Mouse (Mus musculus) forelimb bud, embryonic 11.5 days (tissue): Measurements from ENCODE around the gene Ckb.
A peak's percentile ranks its signal among the peaks of the same experiment; 100 is the strongest.

Experiments
- DNase-seq: peaks from one replicate; pipeline ENCODE4 v3.0.0-alpha.2; 2012; ENCODE audit warnings: low read depth, low spot score

Gene Ckb

GRCm38 (mm10) chr12:111692899-111693298, 20.8 kb upstream of the Ckb start:
- DNase-seq, result no peak

DNA sequence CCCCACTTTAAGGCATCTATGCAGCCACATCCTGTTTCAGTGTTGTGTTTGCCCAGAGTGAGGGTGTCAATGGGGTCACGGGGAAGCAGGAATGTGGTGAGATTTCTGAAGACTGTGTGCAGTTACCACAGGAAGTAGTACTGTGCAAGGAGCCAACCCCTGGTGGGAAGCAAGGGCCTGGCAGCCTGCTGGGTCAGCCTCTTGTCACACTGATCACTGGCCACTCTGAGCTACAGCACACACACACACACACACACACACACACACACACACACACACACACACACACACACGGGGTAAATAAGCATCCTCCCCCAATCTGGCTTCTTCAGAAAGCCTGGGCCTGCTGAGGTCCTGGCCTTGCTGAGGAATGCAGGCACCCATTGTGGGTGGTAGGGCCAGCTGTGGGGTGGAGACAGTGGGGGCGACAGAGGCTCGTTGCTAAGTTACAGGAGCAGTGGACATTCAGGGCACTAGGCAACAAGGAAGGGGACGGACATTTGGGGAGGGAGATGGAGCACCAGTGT, 19.3 kb upstream of the Ckb start:
- DNase-seq, result no peak

DNA sequence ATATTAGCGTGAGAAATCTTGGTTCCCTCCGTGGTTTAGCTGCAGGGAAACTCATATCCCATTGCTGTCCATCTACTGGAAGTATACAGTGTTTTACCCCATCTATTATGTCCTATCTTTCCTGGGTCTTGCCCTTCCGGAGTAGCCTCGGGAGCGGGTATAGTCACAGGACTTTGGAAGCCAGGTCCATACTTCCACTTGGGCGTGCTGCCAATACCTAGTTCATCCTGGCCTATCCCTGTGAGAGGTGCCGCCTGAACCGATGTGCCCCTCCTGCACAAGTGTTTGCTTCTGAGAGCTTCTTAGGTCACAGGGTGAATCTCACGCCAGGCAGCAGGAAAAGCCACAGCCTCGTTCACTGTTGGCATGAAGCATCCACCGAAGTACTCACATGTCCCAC, 17.3 kb upstream of the Ckb start:
- DNase-seq, result no peak

DNA sequence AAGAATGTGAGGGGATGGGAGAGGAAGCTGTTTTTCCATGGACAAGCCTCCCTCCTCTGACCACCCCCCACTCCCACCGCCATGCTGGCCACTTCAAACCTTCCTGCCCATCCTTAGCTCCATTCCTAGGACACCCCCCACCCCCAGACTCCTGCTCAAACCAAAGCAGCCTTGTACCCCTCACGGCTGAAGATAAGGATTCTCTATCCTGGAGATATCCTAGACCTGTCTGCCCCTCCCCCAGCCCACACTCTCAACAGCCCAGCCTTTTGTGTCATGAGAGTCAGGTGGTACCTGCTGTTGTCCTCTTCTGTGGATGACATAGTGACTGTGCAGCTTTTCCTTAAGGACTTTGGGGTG, 15.9 kb upstream of the Ckb start:
- DNase-seq, result no peak

GRCm38 (mm10) chr12:111687350-111688068, 15.4 kb upstream of the Ckb start:
- no peak for DNase-seq

- DNase-seq, result no peak
Observed at GRCm38 (mm10) chr12:111686390-111686789, 14.3 kb upstream of the Ckb start.

GRCm38 (mm10) chr12:111682806-111683205, 10.7 kb upstream of the Ckb start:
- no peak for DNase-seq

- no peak for DNase-seq
Observed at GRCm38 (mm10) chr12:111682003-111682402, 9.9 kb upstream of the Ckb start.

- DNase-seq, result no peak
Observed at GRCm38 (mm10) chr12:111681305-111681704, 9.2 kb upstream of the Ckb start.

GRCm38 (mm10) chr12:111680661-111681060, 8.5 kb upstream of the Ckb start:
- DNase-seq, result no peak

GRCm38 (mm10) chr12:111678997-111679396, 6.9 kb upstream of the Ckb start:
- DNase-seq, result no peak

DNA sequence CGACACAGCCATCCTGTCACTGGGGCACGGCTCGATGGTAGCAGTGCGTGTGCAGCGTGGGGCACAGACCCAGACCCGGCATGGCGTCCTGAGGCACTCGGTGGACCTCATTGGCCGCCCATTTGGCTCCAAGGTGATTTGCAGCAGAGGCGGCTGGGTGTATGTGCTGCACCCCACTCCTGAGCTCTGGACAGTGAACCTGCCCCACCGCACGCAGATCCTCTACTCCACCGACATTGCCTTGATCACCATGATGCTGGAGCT, 6.5 kb upstream of the Ckb start:
- no peak for DNase-seq

DNA sequence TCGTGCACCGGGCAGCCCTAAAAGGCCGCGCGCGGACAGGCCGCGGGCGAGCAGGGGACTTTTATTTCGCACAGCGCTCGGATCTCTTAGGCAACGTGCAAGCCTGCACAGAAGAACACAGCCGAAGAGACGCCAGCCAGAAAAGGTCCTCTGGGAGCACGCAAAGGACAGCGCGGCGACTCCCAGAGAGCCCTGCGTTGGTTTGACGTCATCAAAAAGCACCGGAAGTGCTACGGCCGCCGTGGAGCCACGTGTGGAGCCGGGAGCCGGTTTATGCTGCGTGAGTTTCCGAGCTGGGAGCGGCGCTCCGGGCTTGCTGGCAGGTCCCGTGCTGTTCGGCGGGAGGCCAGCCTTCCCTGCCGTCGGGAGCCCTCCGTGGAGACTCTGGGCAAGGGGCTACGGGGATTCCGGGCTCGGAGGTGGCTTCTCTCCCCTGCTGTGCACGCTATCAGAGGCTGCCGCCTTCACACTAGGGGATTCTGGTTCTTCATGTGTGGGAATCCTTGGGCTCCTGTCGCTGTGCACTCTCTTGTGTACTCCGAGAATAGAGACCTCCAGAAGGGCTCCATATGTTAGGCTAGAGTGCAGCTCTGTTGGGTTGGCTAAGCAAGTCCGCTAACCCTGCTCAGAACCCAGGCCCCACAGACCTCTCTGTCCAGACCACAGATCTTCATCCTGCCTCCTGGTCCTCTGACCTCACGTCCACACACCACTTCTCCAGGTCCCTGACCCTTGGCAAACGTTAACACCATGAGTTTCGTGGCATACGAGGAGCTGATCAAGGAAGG, 5.9 kb upstream of the Ckb start, which contains the start of gene Trmt61a:
Gene Trmt61a (plus strand): TSS at position 224 of the 788 bp plus-strand sequence.
- peak; percentile 94 for DNase-seq

DNA sequence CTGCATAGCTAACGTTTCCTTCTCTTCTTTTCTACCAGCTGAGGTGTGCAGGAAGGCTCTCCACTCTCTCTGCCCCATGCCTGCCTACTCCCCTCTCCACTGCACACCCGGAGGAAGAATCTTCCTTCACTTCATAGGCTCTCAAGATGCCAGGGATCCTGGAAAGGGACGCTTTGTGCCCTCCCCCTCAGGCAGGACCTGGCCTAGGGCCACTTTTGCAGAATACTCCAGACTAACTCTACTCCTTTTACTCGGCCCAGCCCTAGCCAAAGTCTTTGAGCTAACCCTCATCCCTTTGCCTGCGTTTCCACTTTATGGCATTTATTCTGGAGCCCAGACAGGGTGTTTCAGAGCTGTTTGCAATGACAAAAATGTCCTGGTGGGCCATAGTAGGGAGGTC, 5.3 kb upstream of the Ckb start:
- no peak for DNase-seq

- DNase-seq, result no peak
Observed at GRCm38 (mm10) chr12:111675797-111676580, 3.9 kb upstream of the Ckb start.

- DNase-seq, result no peak
Observed at GRCm38 (mm10) chr12:111674850-111675486, 2.8 kb upstream of the Ckb start.

- DNase-seq, result no peak
Observed at GRCm38 (mm10) chr12:111672581-111672980, 443 bp upstream of the Ckb start.

DNA sequence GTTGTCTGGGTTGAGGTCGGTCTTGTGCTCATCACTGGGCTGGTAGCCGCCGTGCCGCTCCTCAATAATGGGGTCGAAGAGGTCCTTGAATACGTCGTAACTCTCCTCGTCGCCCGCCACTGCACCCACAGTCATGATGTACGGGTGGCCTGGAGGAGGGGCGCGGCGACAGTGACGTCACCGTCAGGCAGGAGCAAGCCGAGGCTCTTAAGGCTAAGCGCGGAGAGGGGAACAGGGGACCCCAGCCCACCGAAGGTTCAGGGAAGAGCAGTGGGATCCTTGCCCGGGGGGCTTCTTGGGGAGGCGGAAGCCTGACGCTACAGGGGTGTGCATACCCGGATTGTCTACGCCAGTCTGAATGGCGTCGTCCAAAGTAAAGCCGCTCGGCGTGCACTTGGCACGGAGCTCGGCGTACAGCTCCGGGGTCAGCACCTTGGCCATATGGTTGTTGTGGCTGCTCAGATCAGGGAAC, 671 bp downstream of the Ckb start:
- DNase-seq, result no peak

DNA sequence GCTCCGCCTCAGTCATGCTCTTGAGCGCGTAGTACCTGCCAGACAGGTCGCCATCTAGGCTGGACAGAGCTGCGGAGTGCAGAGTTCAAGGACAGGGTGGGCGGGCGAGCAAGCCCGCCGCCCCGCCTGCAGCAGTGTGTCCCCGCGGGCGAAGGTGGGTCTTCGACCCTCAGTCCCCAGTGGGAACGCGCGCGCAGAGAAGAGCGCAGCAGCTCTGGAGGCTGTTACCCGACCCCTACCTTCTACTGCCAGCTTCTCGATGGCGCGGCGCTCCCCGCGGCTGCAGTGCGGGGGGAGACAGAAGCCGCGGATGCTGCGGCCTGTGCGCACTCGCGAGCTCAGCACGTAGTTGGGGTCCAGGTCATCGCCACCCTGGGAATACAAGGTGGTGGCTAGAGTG, 1.2 kb downstream of the Ckb start:
- no peak for DNase-seq

DNA sequence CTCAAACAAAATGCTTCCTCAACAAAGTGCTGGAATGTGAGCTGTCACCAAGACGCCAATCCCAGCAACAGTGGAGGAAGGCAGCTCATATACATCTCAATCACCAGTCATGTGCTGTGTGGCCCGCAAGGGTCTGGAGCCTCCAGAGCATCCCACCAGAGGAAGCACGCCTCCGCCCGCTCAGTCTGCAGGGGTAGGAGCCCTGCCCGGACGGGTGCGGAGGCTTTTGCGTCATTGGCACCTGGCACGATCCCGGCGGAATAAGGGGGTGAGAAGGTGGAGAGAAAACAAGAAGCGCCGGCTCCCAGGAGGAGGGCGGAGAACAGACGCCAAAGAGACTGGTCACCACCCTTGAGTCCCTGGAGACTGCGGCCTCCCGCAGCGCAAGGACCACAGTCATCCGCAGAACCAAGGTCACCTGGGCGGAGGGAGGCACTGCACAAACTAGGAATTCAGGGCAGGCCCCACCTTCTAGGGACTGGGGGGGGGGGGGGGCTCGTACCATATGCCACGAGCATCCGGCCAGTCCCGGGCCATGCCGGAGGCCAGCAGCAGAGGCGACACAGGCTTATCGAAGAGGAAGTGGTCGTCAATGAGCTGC, 1.7 kb downstream of the Ckb start:
- no peak for DNase-seq

DNA sequence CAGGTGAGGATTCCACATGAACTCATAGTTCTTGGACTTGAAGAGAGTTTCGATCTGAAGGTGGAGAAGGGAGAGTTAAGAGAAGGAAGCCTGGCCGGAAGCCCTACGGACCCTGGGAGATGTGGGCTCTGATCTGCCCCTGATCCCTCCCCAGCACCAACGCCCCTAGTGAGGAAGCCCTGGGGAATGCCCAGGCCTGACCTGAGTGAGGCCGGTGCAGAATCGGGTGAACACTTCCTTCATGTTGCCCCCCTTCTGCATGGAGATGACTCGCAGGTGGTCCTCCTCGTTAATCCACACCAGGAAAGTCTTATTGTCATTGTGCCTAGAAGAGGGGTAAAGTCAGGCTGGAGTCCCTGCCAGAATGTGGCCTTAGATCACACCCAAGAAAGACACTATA, 2.2 kb downstream of the Ckb start:
- DNase-seq, result no peak
